Mouse (Mus musculus): Measurements from ENCODE around the gene Cmtm2a. TPM values are rescaled to one million over a fixed set of nuclear protein-coding genes. Genes with fewer than 3 reads are reported as not detected.

Gene Cmtm2a
- polyA plus RNA-seq, 1 experiment from 2014 or later: not detected

Other genes starting within 250 kb of the Cmtm2a start
- gene Cdh5, start 191.6 kb downstream of the Cmtm2a start, polyA plus RNA-seq (2014; fragmentation: Nextera tagmentation; extraction: Ambion mirVana): 42.6 and 46.0 TPM in 2 replicates
- 0.16 and 0.20 TPM in 2 replicates for gene Bean1, start 122.7 kb downstream of the Cmtm2a start, polyA plus RNA-seq (2014; fragmentation: Nextera tagmentation; extraction: Ambion mirVana)
- gene Tk2, start 44.6 kb downstream of the Cmtm2a start, polyA plus RNA-seq (2014; fragmentation: Nextera tagmentation; extraction: Ambion mirVana): 11.9 and 14.1 TPM in 2 replicates
- 27.0 and 30.0 TPM in 2 replicates for gene Cklf, start 42.3 kb downstream of the Cmtm2a start, polyA plus RNA-seq (2014; fragmentation: Nextera tagmentation; extraction: Ambion mirVana)
- not detected in 2 replicates for gene Gm45711, start 16.9 kb upstream of the Cmtm2a start, polyA plus RNA-seq (2014; fragmentation: Nextera tagmentation; extraction: Ambion mirVana)
- gene Cmtm1, start 17.0 kb upstream of the Cmtm2a start, polyA plus RNA-seq (2014; fragmentation: Nextera tagmentation; extraction: Ambion mirVana): not detected in 2 replicates
- not detected in 2 replicates for gene Gm11020, start 28.4 kb upstream of the Cmtm2a start, polyA plus RNA-seq (2014; fragmentation: Nextera tagmentation; extraction: Ambion mirVana)
- not detected in 2 replicates for gene Cmtm2b, start 29.0 kb upstream of the Cmtm2a start, polyA plus RNA-seq (2014; fragmentation: Nextera tagmentation; extraction: Ambion mirVana)
- 106 and 112 TPM in 2 replicates for gene Cmtm3, start 46.2 kb upstream of the Cmtm2a start, polyA plus RNA-seq (2014; fragmentation: Nextera tagmentation; extraction: Ambion mirVana)
- gene Cmtm4, start 102.6 kb upstream of the Cmtm2a start, polyA plus RNA-seq (2014; fragmentation: Nextera tagmentation; extraction: Ambion mirVana): 1.9 and 2.2 TPM in 2 replicates
- gene Dync1li2, start 149.9 kb upstream of the Cmtm2a start, polyA plus RNA-seq (2014; fragmentation: Nextera tagmentation; extraction: Ambion mirVana): 43.0 and 52.9 TPM in 2 replicates
- gene Terb1, start 216.7 kb upstream of the Cmtm2a start, polyA plus RNA-seq (2014; fragmentation: Nextera tagmentation; extraction: Ambion mirVana): 0.39 TPM in 1 of 2 replicates, not detected in the other
- 78.1 and 88.6 TPM in 2 replicates for gene Nae1, start 241.5 kb upstream of the Cmtm2a start, polyA plus RNA-seq (2014; fragmentation: Nextera tagmentation; extraction: Ambion mirVana)
- gene Car7, start 241.5 kb upstream of the Cmtm2a start, polyA plus RNA-seq (2014; fragmentation: Nextera tagmentation; extraction: Ambion mirVana): 0.34 and 0.68 TPM in 2 replicates